Mouse (Mus musculus): ENCODE measurements around the gene Cidec. TPM values are rescaled to one million over a fixed set of nuclear protein-coding genes. Genes with fewer than 3 reads are reported as not detected.

Gene Cidec
- polyA plus RNA-seq, 1 experiment, result not detected

DNA sequence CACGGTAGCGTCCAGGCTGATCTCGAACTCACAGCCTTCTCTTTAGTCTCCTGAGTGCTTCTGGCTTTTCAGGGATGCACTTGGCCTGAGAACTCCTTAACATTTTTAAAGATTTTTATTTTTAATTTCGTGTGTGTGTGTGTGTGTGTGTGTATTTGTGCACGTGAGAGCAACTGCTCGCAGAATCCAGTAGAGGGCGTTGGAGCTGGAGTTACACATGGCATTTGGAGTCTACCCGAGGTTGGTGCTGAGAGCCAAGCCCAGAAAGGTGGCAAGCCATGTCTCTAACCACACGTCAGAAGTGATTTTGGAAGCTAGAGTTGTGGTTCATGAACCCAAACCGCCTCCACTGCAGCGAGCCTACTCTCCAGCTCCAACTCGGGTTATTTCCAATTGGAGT lies 7.5 kb upstream of the Cidec start:
- Histone ChIP-seq H3K27me3 (ENCODE audit: control insufficient read depth, insufficient read depth, insufficient read length) (no peaks in the 10 kb centered on the region), H3ac (ENCODE audit: control insufficient read depth, insufficient read length, low read depth) (peak overlapping the region; percentile 90), H3K36me3 (ENCODE audit: control insufficient read depth, insufficient read depth) (peaks cover 29% of the 10 kb centered on the region), H3K79me3 (ENCODE audit: low read depth) (peaks cover 18% of the 10 kb centered on the region), H3K79me2 (ENCODE audit: control insufficient read depth, insufficient read depth) (peaks cover 42% of the 10 kb centered on the region), H3K4me3 (ENCODE audit: insufficient read depth, poor library complexity, severe bottlenecking) (peak overlapping the region; percentile 90)
- no peak for TF ChIP-seq MAX (IDR thresholded peaks at IDR 0.05)
- no peak for TF ChIP-seq MYOG (IDR thresholded peaks at IDR 0.05; ENCODE audit: control insufficient read depth, extremely low read depth, insufficient read length)
- TF ChIP-seq CTCF (IDR thresholded peaks at IDR 0.05; ENCODE audit: control insufficient read depth, insufficient read depth, insufficient read length), result no peak
- TF ChIP-seq MYOD1 (IDR thresholded peaks at IDR 0.05; ENCODE audit: control insufficient read depth, insufficient read length, low read depth), result no peak
- TF ChIP-seq CEBPB (IDR thresholded peaks at IDR 0.05; ENCODE audit: low read depth), result no peak
- TF ChIP-seq FOSL1 (IDR thresholded peaks at IDR 0.05; ENCODE audit: insufficient read depth, low read length, poor library complexity, severe bottlenecking), result no peak
- TF ChIP-seq USF1 (IDR thresholded peaks at IDR 0.05; ENCODE audit: low read depth), result no peak

DNA sequence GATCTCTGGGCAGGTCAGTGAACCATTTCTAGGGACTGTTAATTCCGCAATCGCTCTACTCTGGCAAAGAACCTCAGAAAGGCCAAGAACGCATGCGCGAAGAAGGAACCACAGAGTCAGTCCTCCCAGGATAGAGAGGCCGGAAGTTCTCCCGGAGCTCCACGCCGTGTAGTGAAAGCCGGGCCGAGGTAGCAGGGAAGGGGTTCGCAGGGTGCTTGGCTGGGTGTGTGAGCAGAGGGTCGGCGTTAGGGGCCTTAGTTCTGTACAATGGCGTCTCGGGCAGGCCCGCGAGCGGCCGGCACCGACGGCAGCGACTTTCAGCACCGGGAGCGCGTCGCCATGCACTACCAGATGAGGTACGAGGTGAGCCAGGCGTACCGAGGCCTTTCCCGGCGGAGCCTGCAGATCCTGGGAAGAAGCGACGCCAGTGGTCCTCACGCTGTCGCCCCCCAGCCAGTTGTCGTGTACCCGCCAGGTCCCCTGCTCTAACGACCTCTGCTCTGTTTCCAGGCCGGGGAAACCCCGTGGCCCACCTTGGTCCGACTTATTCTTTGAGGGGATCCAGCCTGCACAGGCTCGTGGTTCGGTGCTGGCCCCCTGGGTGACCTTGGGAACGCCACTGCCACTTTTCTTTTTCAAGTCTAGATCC lies 7.0 kb upstream of the Cidec start, which contains the start of gene Jagn1:
Gene Jagn1, plus strand, starts transcription at position 128 of the 649 bp plus-strand sequence.
- Histone ChIP-seq H3K79me3 (ENCODE audit: low read depth) (peaks cover 18% of the 10 kb centered on the region), H3K4me3 (ENCODE audit: insufficient read depth, poor library complexity, severe bottlenecking) (peak within 1 kb of the TSS; percentile 90), H3K79me2 (ENCODE audit: control insufficient read depth, insufficient read depth) (peaks cover 42% of the 10 kb centered on the region), H3K27me3 (ENCODE audit: control insufficient read depth, insufficient read depth, insufficient read length) (no peaks in the 10 kb centered on the region), H3K36me3 (ENCODE audit: control insufficient read depth, insufficient read depth) (peaks cover 24% of the 10 kb centered on the region), H3ac (ENCODE audit: control insufficient read depth, insufficient read length, low read depth) (peak within 1 kb of the TSS; percentile 90)
- TF ChIP-seq CEBPB (IDR thresholded peaks at IDR 0.05; ENCODE audit: low read depth), result peak; percentile 22
- no peak for TF ChIP-seq FOSL1 (IDR thresholded peaks at IDR 0.05; ENCODE audit: insufficient read depth, low read length, poor library complexity, severe bottlenecking)
- peak; percentile 90 for TF ChIP-seq MAX (IDR thresholded peaks at IDR 0.05)
- no peak for TF ChIP-seq MYOD1 (IDR thresholded peaks at IDR 0.05; ENCODE audit: control insufficient read depth, insufficient read length, low read depth)
- no peak for TF ChIP-seq MYOG (IDR thresholded peaks at IDR 0.05; ENCODE audit: control insufficient read depth, extremely low read depth, insufficient read length)
- TF ChIP-seq CTCF (IDR thresholded peaks at IDR 0.05; ENCODE audit: control insufficient read depth, insufficient read depth, insufficient read length), result no peak
- no peak for TF ChIP-seq USF1 (IDR thresholded peaks at IDR 0.05; ENCODE audit: low read depth)

DNA sequence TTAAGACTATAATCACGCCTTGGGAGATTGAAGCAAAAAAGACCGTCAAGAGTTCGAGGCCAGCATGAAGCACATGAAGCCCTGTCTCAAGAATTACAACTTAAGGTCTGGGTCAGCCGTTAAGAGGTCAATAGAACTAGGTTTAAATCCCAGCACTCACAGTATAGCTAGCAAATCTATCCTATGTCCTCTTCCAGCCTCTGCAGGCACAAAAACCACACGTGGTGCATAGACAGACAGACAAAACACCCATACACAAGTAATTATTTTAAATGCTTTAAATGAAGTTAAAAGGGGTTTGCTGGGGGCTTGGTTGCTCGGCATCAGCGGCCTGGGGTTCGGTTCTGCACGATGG lies 6.5 kb upstream of the Cidec start:
- peaks cover 18% of the 10 kb centered on the region for H3K79me3 ChIP-seq (ENCODE audit: low read depth)
- TF ChIP-seq FOSL1 (IDR thresholded peaks at IDR 0.05; ENCODE audit: insufficient read depth, low read length, poor library complexity, severe bottlenecking) (no peak), USF1 (IDR thresholded peaks at IDR 0.05; ENCODE audit: low read depth) (no peak), MYOG (IDR thresholded peaks at IDR 0.05; ENCODE audit: control insufficient read depth, extremely low read depth, insufficient read length) (no peak), MAX (IDR thresholded peaks at IDR 0.05) (no peak), CEBPB (IDR thresholded peaks at IDR 0.05; ENCODE audit: low read depth) (no peak), MYOD1 (IDR thresholded peaks at IDR 0.05; ENCODE audit: control insufficient read depth, insufficient read length, low read depth) (no peak), CTCF (IDR thresholded peaks at IDR 0.05; ENCODE audit: control insufficient read depth, insufficient read depth, insufficient read length) (no peak)
- peak overlapping the region; percentile 90 for H3K4me3 ChIP-seq (ENCODE audit: insufficient read depth, poor library complexity, severe bottlenecking)
- no peaks in the 10 kb centered on the region for H3K27me3 ChIP-seq (ENCODE audit: control insufficient read depth, insufficient read depth, insufficient read length)
- H3ac ChIP-seq (ENCODE audit: control insufficient read depth, insufficient read length, low read depth), result no peak overlapping the region
- H3K79me2 ChIP-seq (ENCODE audit: control insufficient read depth, insufficient read depth), result peaks cover 42% of the 10 kb centered on the region
- H3K36me3 ChIP-seq (ENCODE audit: control insufficient read depth, insufficient read depth), result peaks cover 19% of the 10 kb centered on the region

DNA sequence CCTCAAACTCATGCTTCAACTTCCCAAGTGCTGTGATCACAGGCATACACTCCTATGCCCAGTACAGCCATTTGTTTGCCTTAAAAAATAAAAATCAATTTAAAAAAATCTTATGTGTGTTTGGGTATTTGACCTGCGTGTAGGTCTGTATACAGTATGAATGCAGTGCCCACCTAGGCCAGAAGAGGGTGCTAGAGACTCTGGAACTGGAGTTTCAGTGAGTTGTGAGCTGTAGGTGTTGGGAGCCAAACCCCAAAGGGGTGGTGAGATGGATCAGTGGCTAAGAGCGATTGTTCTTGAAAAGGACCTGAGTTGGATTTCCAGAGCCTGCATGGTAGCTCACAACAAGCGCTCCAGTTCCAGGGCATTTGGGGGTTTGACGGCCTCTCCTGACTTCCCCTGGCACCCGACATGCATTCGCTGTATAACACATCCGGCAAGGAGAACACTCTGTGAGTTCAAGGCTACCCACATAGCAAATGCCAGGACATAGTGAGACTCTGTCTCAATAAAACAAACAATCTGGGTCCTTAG lies 5.7 kb upstream of the Cidec start:
- Histone ChIP-seq H3K36me3 (ENCODE audit: control insufficient read depth, insufficient read depth) (peaks cover 10% of the 10 kb centered on the region), H3K4me3 (ENCODE audit: insufficient read depth, poor library complexity, severe bottlenecking) (no peak overlapping the region), H3K79me2 (ENCODE audit: control insufficient read depth, insufficient read depth) (peaks cover 36% of the 10 kb centered on the region), H3K27me3 (ENCODE audit: control insufficient read depth, insufficient read depth, insufficient read length) (no peaks in the 10 kb centered on the region), H3ac (ENCODE audit: control insufficient read depth, insufficient read length, low read depth) (no peak overlapping the region), H3K79me3 (ENCODE audit: low read depth) (peaks cover 18% of the 10 kb centered on the region)
- peak; percentile 39 for TF ChIP-seq CTCF (IDR thresholded peaks at IDR 0.05; ENCODE audit: control insufficient read depth, insufficient read depth, insufficient read length)
- TF ChIP-seq MAX (IDR thresholded peaks at IDR 0.05), result no peak

DNA sequence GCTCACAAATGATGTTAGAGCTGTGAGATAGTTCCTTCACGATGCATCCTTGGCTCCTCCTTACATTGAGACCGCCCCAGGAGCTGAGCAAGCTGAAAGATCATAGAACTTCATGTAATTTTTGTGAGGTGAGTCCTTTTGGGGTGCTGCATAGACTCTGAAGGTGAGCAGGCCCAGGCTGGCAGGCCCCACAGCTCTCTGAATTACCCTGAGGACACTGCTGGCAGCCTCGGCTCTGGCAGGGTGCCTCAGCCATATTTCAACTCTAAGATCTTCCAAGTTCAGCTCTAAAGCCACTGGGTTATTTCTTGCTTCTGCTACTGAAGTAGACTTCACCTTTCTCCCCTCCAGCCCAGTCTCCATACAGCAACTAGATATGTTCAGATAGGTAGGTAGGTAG lies 5.1 kb upstream of the Cidec start:
- no peak overlapping the region for H3ac ChIP-seq (ENCODE audit: control insufficient read depth, insufficient read length, low read depth)
- TF ChIP-seq FOSL1 (IDR thresholded peaks at IDR 0.05; ENCODE audit: insufficient read depth, low read length, poor library complexity, severe bottlenecking) (no peak), MYOD1 (IDR thresholded peaks at IDR 0.05; ENCODE audit: control insufficient read depth, insufficient read length, low read depth) (no peak), CTCF (IDR thresholded peaks at IDR 0.05; ENCODE audit: control insufficient read depth, insufficient read depth, insufficient read length) (no peak)
- no peaks in the 10 kb centered on the region for H3K27me3 ChIP-seq (ENCODE audit: control insufficient read depth, insufficient read depth, insufficient read length)
- H3K79me3 ChIP-seq (ENCODE audit: low read depth), result peaks cover 18% of the 10 kb centered on the region
- no peak overlapping the region for H3K4me3 ChIP-seq (ENCODE audit: insufficient read depth, poor library complexity, severe bottlenecking)
- peaks cover 33% of the 10 kb centered on the region for H3K79me2 ChIP-seq (ENCODE audit: control insufficient read depth, insufficient read depth)
- peaks cover 8% of the 10 kb centered on the region for H3K36me3 ChIP-seq (ENCODE audit: control insufficient read depth, insufficient read depth)
